Comparison of ENCODE assay signal across 1 mouse cellular context in genomic region chr11:51855818-51856615, GRCm38 (mm10).
TF ChIP-seq lines count a peak whose summit lies in the region.

No protein-coding gene starts in this region.

TF ChIP-seq in CH12.LX, 34 proteins besides CTCF, POLR2A, EP300 and RAD21 (continued from another document):
- peak; percentile 90 for TF ChIP-seq UBTF (IDR thresholded peaks at IDR 0.05; ENCODE audit: low read depth, low read length)
- peak; percentile 40 for TF ChIP-seq NRF1 (IDR thresholded peaks at IDR 0.05; ENCODE audit: low read depth, low read length)
- peak; percentile 33; the same call in 1 of the 2 replicates for TF ChIP-seq SMC3 (IDR thresholded peaks at IDR 0.05; ENCODE audit: low read depth, low read length)
- TF ChIP-seq ZKSCAN1 (IDR thresholded peaks at IDR 0.05; ENCODE audit: borderline replicate concordance, low read depth, low read length): no peak
- no peak; the same call in 1 of the 2 replicates for TF ChIP-seq ELF1 (IDR thresholded peaks at IDR 0.05; ENCODE audit: low read depth, low read length)
- TF ChIP-seq POLR2AphosphoS2 (IDR thresholded peaks at IDR 0.05; ENCODE audit: low read depth, low read length): peak; percentile 61; the same call in 1 of the 2 replicates
- peak; percentile 71; the same call in 1 of the 2 replicates for TF ChIP-seq MAZ (IDR thresholded peaks at IDR 0.05; ENCODE audit: low read depth, low read length)
- no peak for TF ChIP-seq E2F4 (IDR thresholded peaks at IDR 0.05; ENCODE audit: insufficient replicate concordance, low read depth, low read length)
- no peak for TF ChIP-seq CHD1 (IDR thresholded peaks at IDR 0.05; ENCODE audit: low read depth, low read length)
- TF ChIP-seq JUN (IDR thresholded peaks at IDR 0.05; ENCODE audit: insufficient read depth, low read depth, low read length): no peak
- TF ChIP-seq MEF2A (IDR thresholded peaks at IDR 0.05; ENCODE audit: borderline replicate concordance, low read depth, low read length): no peak; the same call in 1 of the 2 replicates
- TF ChIP-seq USF2 (conservative IDR thresholded peaks at IDR 0.05; ENCODE audit: low read depth, low read length): no peak
- no peak for TF ChIP-seq ZC3H11A (IDR thresholded peaks at IDR 0.05; ENCODE audit: low read depth, low read length)
- TF ChIP-seq USF1 (IDR thresholded peaks at IDR 0.05; ENCODE audit: low read depth, low read length): no peak
